Mouse (Mus musculus) cortical plate, adult 2 months (tissue): ENCODE measurements around the gene Reg3g.

Experiments
- CTCF ChIP-seq: fragments of 200-500 bp; IDR thresholded peaks from 2 replicates; pipeline ENCODE4 v1.5.1; 2011; ENCODE audit warnings: mild to moderate bottlenecking, control low read depth, low read length; ENCODE audit not compliant: insufficient read depth; ENCODE audit errors: extremely low read depth
- POLR2A ChIP-seq: fragments of 200-500 bp; IDR thresholded peaks from 2 replicates; pipeline ENCODE4 v1.6.1; 2011; ENCODE audit warnings: mild to moderate bottlenecking, low read length, control low read depth; ENCODE audit not compliant: insufficient read depth; ENCODE audit errors: extremely low read depth

DNA sequence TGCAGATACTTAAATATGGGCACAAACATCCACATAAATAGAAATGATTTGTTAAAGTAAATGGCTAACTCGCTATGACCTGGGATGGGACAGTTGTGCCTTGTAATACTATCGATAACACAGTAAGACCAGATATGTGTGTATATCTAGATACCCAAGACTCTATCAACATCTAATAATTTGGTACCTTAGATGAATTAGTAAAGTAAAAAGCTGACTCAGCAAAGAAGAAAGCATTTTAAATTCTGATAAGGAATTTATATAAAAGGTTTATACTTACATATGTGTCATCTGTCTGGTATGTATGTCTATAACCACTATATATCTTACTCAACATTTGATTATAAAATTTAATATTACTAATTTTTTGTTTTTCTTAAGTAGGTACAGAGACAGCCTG is 15.9 kb downstream of the Reg3g start:
- TF ChIP-seq CTCF (no peak), POLR2A (no peak)
